In genomic region chr17:28341091-28341490, GRCm38 (mm10) we compare ENCODE assay signal across 9 mouse cellular contexts. TPM values are rescaled to one million over a fixed set of nuclear protein-coding genes. Genes with fewer than 3 reads are reported as not detected.
DNase-seq lines count a peak whose midpoint lies in the region; ATAC-seq and TF ChIP-seq lines count a peak whose summit lies in the region.
"Had no signal": no experiment of that assay in that cellular context is flagged by ENCODE, and none has a peak within 500 bp of the region (broad histone marks: within the 10 kb centered on the region; RNA-seq: fewer than 3 reads in every experiment).

No protein-coding gene starts in this region.

- H3K4me3 ChIP-seq in G1E (ENCODE audit: low read depth, low read length): peak overlapping the region; percentile 58; the same call in 1 of the 2 replicates
- no peak overlapping the region for H3K4me3 ChIP-seq in lung, postnatal 0 days (ENCODE audit: low read depth, low read length)

- TF ChIP-seq EP300 in lung, postnatal 0 days (IDR thresholded peaks at IDR 0.05): no peak

- peak overlapping the region; percentile 38; the same call in 1 of the 2 replicates for H3K4me2 ChIP-seq in lung, postnatal 0 days (replicated peaks; ENCODE audit: low read depth, low read length)

- peak; percentile 86 for DNase-seq in G1E (ENCODE audit: low spot score)
- DNase-seq in cerebellum, adult 9-11 months: peak; percentile 46
- peak; percentile 64 to 75 for DNase-seq in heart, postnatal 36 days
- DNase-seq in layer of hippocampus, adult 18-20 months (ENCODE audit: low spot score in 2 of 2): peak; percentile 39 to 64
- peak; percentile 95 for DNase-seq in lung, postnatal 0 days (ENCODE audit: low spot score)
- peak; percentile 76 for DNase-seq in retina, embryonic 14.5 days (ENCODE audit: low spot score)
- peak; percentile 95 to 96 for DNase-seq in urinary bladder, postnatal 4 days (ENCODE audit: low spot score in 2 of 2)

- H3K4me1 ChIP-seq in G1E (ENCODE audit: insufficient read depth, low read depth, low read length): peaks cover 61% of the 10 kb centered on the region
- H3K4me1 ChIP-seq in lung, postnatal 0 days (ENCODE audit: insufficient read depth, low read depth, low read length): peaks cover 18% of the 10 kb centered on the region; the same call in 1 of the 2 replicates

- H3K27ac ChIP-seq in lung, postnatal 0 days (ENCODE audit: low read length): peak overlapping the region; percentile 82

- intact Hi-C loops in heart, postnatal 36 days (cut with DNase I): no loop called here

- no peak overlapping the region for H3K9ac ChIP-seq in lung, postnatal 0 days (replicated peaks; ENCODE audit: low read depth)

- H3K36me3 ChIP-seq in G1E (replicated peaks): peaks cover 17% of the 10 kb centered on the region
- H3K36me3 ChIP-seq in lung, postnatal 0 days (ENCODE audit: insufficient read depth, low read length): peaks cover 7% of the 10 kb centered on the region; the same call in 1 of the 2 replicates

- no peak for TF ChIP-seq CTCF in G1E (IDR thresholded peaks at IDR 0.05; ENCODE audit: low read depth, low read length)
- no peak for TF ChIP-seq CTCF in lung, postnatal 0 days (IDR thresholded peaks at IDR 0.05)

- no peak for ATAC-seq in G1E (ENCODE audit: extremely low read depth, insufficient number of reproducible peaks, low FRiP score, poor library complexity, severe bottlenecking)
- ATAC-seq in frontal cortex, adult (ENCODE audit: low TSS enrichment): 0 out of 2 replicates have a peak, but pooled peaks have one; percentile 20
- peak; percentile 89 for ATAC-seq in lung, postnatal 0 days

- peaks cover 5% of the 10 kb centered on the region for H3K9me3 ChIP-seq in G1E (replicated peaks)
- H3K9me3 ChIP-seq in lung, postnatal 0 days (ENCODE audit: low read length): no peaks in the 10 kb centered on the region

- peaks cover 41% of the 10 kb centered on the region for H3K27me3 ChIP-seq in G1E (ENCODE audit: insufficient read depth, low read length)
- no peaks in the 10 kb centered on the region for H3K27me3 ChIP-seq in lung, postnatal 0 days (replicated peaks; ENCODE audit: insufficient read depth, low read length)

- WGBS in lung, postnatal 0 days: 7% methylated on average over 26 of the region's 26 CpGs

RNA-seq across cellular contexts. Expression of gene Tead3, which starts 9.5 kb away (rescaled TPM):
- total RNA-seq in G1E (2014; fragmentation: Nextera tagmentation) (0.90 TPM in 1 of 2 replicates, not detected in the other), G1E (2017) (0.06 and 0.22 TPM in 2 replicates)
- polyA plus RNA-seq in G1E (2012): 0.41 and 0.47 TPM in 2 replicates
- 10 to 100 TPM; 12.9 to 16.6 TPM for total RNA-seq in heart, postnatal 36 days (2021)
- total RNA-seq in layer of hippocampus, adult 18-20 months (2021): 1 to 10 TPM; 2.0 to 2.4 TPM
- polyA plus RNA-seq in lung, postnatal 0 days (2015; fragmentation: Nextera tagmentation; extraction: Ambion mirVana): 9.7 and 11.4 TPM in 2 replicates

RNA-seq across cellular contexts. Expression of gene Rpl10a, which starts 12.8 kb away (rescaled TPM):
- total RNA-seq in G1E (2014; fragmentation: Nextera tagmentation) (2,842 and 3,361 TPM in 2 replicates), G1E (2017) (987 and 1,219 TPM in 2 replicates)
- polyA plus RNA-seq in G1E (2012): 7,805 and 8,433 TPM in 2 replicates
- 100 to 1,000 TPM; 392 TPM for total RNA-seq in heart, postnatal 36 days (2021)
- 100 to 1,000 TPM; 356 to 365 TPM for total RNA-seq in layer of hippocampus, adult 18-20 months (2021)
- 446 and 458 TPM in 2 replicates for polyA plus RNA-seq in lung, postnatal 0 days (2015; fragmentation: Nextera tagmentation; extraction: Ambion mirVana)

RNA-seq across cellular contexts. Expression of gene Tulp1, which starts 23.9 kb away (rescaled TPM):
- total RNA-seq in G1E (2014; fragmentation: Nextera tagmentation) (not detected in 2 replicates), G1E (2017) (0.16 TPM in 1 of 2 replicates, not detected in the other)
- 0.10 TPM in 1 of 2 replicates, not detected in the other for polyA plus RNA-seq in G1E (2012)
- not detected for total RNA-seq in heart, postnatal 36 days (2021)
- not detected for total RNA-seq in layer of hippocampus, adult 18-20 months (2021)
- 18.1 and 22.7 TPM in 2 replicates for polyA plus RNA-seq in lung, postnatal 0 days (2015; fragmentation: Nextera tagmentation; extraction: Ambion mirVana)
- polyA plus RNA-seq: frontal cortex, adult 2 months had no signal

RNA-seq across cellular contexts. Expression of gene Fance, which starts 27.8 kb away (rescaled TPM):
- total RNA-seq in G1E (2014; fragmentation: Nextera tagmentation) (33.9 and 34.5 TPM in 2 replicates), G1E (2017) (50.1 and 50.7 TPM in 2 replicates)
- polyA plus RNA-seq in G1E (2012): 79.0 and 80.0 TPM in 2 replicates
- 10 to 100 TPM; 10.9 to 17.3 TPM for total RNA-seq in heart, postnatal 36 days (2021)
- total RNA-seq in layer of hippocampus, adult 18-20 months (2021): 10 to 100 TPM; 22.8 to 26.0 TPM
- polyA plus RNA-seq in lung, postnatal 0 days (2015; fragmentation: Nextera tagmentation; extraction: Ambion mirVana): 21.8 and 24.3 TPM in 2 replicates

Comparison
In these comparisons a context has a peak if more than half of its experiments do, and no peak if none do; other contexts are left out.
1. RNA of gene Tead3, which starts 9.5 kb away (total RNA-seq): 12.9 to 16.6 TPM in heart, postnatal 36 days; 2.0 to 2.4 TPM in layer of hippocampus, adult 18-20 months and 0.06 to 0.90 TPM in G1E; every median in the first group is over 4 times any median in the second.
2. Peak in every context shown above with its lines, with median percentiles within 50 percentile points of each other: DNase-seq.